9 mouse cellular contexts compared by ENCODE assay signal in the genomic region with DNA sequence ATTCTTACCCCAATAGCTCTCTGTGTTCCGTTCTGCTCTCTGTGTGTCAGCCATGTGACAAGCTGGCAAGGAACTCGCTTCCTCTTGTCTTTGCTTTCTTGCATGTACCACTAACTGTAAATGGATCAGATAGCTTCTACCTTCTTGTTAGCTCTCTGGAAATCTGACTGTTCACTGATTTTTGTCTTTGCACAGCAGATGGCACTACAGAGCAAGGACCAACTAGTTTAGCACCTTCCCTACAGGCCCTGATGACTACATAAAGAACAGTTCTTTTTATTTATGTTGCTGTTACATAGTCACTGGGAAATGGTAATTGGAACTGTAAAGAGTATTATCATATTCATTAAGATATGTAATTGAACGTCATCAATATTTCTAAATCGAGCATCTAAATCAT.
DNase-seq lines count a peak whose midpoint lies in the region; ATAC-seq and TF ChIP-seq lines count a peak whose summit lies in the region.
"Had no signal": no experiment of that assay in that cellular context is flagged by ENCODE, and none has a peak within 500 bp of the region (broad histone marks: within the 10 kb centered on the region; RNA-seq: fewer than 3 reads in every experiment).

No protein-coding gene starts in this region.

- ATAC-seq in embryonic facial prominence, embryonic 11.5 days (replicated peaks; ENCODE audit: insufficient number of reproducible peaks, low FRiP score, low TSS enrichment, low read depth): no peak
- ATAC-seq in liver, embryonic 12.5 days: no peak

- no peak overlapping the region for H3K27ac ChIP-seq in embryonic facial prominence, embryonic 11.5 days (replicated peaks; ENCODE audit: low read depth, low read length)
- no peak overlapping the region for H3K27ac ChIP-seq in embryonic facial prominence, embryonic 10.5 days (replicated peaks)
- H3K27ac ChIP-seq in left cerebral cortex, adult 2 months: no peak overlapping the region
- no peak overlapping the region for H3K27ac ChIP-seq in liver, embryonic 12.5 days
- H3K27ac ChIP-seq in heart, embryonic 10.5 days: no peak overlapping the region
- H3K27ac ChIP-seq: embryonic facial prominence, embryonic 13.5 days had no signal

- intact Hi-C loops in left cerebral cortex, adult 2 months (cut with DNase I): no loop called here

- peak; percentile 43 for DNase-seq in embryonic facial prominence, embryonic 11.5 days (ENCODE audit: low spot score)
- no peak for DNase-seq in embryonic facial prominence, embryonic 10.5 days (ENCODE audit: low spot score)
- peak in 1 of 2 experiments; percentile 24 for DNase-seq in left cerebral cortex, adult 2 months (ENCODE audit: extremely low spot score in 1 of 2, low spot score in 2 of 2)
- DNase-seq in left cerebral cortex, adult 8-10 months (ENCODE audit: low spot score in 2 of 2): no peak
- peak; percentile 73 for DNase-seq in brain, embryonic 14.5 days (ENCODE audit: low read depth)
- DNase-seq in mesoderm, embryonic 11.5 days (ENCODE audit: low read depth, low spot score): peak; percentile 6
- no peak for DNase-seq in heart, embryonic 10.5 days (ENCODE audit: low spot score)

- WGBS in embryonic facial prominence, embryonic 11.5 days: 76% methylated on average over 4 of the region's 4 CpGs
- WGBS in embryonic facial prominence, embryonic 10.5 days: 70% methylated on average over 4 of the region's 4 CpGs
- 43% methylated on average over 4 of the region's 4 CpGs for WGBS in liver, embryonic 12.5 days (ENCODE audit: insufficient replicate concordance)
- 66% methylated on average over 4 of the region's 4 CpGs for WGBS in heart, embryonic 10.5 days

- no peaks in the 10 kb centered on the region for H3K36me3 ChIP-seq in embryonic facial prominence, embryonic 11.5 days (replicated peaks; ENCODE audit: control insufficient read depth, insufficient read depth, low read depth, low read length)
- no peaks in the 10 kb centered on the region for H3K36me3 ChIP-seq in embryonic facial prominence, embryonic 10.5 days (replicated peaks)
- no peaks in the 10 kb centered on the region for H3K36me3 ChIP-seq in liver, embryonic 12.5 days
- no peaks in the 10 kb centered on the region for H3K36me3 ChIP-seq in heart, embryonic 10.5 days
- H3K36me3 ChIP-seq: embryonic facial prominence, embryonic 13.5 days had no signal

- no peaks in the 10 kb centered on the region for H3K9me3 ChIP-seq in embryonic facial prominence, embryonic 11.5 days (replicated peaks; ENCODE audit: control insufficient read depth, low read length)
- H3K9me3 ChIP-seq in embryonic facial prominence, embryonic 10.5 days: no peaks in the 10 kb centered on the region
- H3K9me3 ChIP-seq in liver, embryonic 12.5 days (replicated peaks): no peaks in the 10 kb centered on the region
- H3K9me3 ChIP-seq in heart, embryonic 10.5 days: no peaks in the 10 kb centered on the region
- H3K9me3 ChIP-seq: embryonic facial prominence, embryonic 13.5 days had no signal

- H3K9ac ChIP-seq in embryonic facial prominence, embryonic 11.5 days (replicated peaks; ENCODE audit: low read length): no peak overlapping the region
- no peak overlapping the region for H3K9ac ChIP-seq in liver, embryonic 12.5 days
- H3K9ac ChIP-seq: embryonic facial prominence, embryonic 13.5 days had no signal

- peak; percentile 64 for TF ChIP-seq CTCF in left cerebral cortex, adult 2 months (IDR thresholded peaks at IDR 0.05)
- TF ChIP-seq CTCF in brain, embryonic 14.5 days (IDR thresholded peaks at IDR 0.05; ENCODE audit: borderline replicate concordance, extremely low read depth, insufficient read depth, insufficient read length): peak; percentile 47; the same call in 1 of the 2 replicates

- H3K4me2 ChIP-seq in embryonic facial prominence, embryonic 11.5 days (ENCODE audit: low read depth, low read length): no peak overlapping the region
- no peak overlapping the region for H3K4me2 ChIP-seq in liver, embryonic 12.5 days
- H3K4me2 ChIP-seq: embryonic facial prominence, embryonic 13.5 days had no signal

- H3K4me1 ChIP-seq in embryonic facial prominence, embryonic 11.5 days (ENCODE audit: control insufficient read depth, insufficient read depth, low read length): no peaks in the 10 kb centered on the region
- no peaks in the 10 kb centered on the region for H3K4me1 ChIP-seq in embryonic facial prominence, embryonic 10.5 days
- H3K4me1 ChIP-seq in liver, embryonic 12.5 days: no peaks in the 10 kb centered on the region
- H3K4me1 ChIP-seq in heart, embryonic 10.5 days: no peaks in the 10 kb centered on the region
- H3K4me1 ChIP-seq: embryonic facial prominence, embryonic 13.5 days had no signal

- H3K27me3 ChIP-seq in embryonic facial prominence, embryonic 11.5 days (ENCODE audit: control insufficient read depth, insufficient read depth, low read length): no peaks in the 10 kb centered on the region
- H3K27me3 ChIP-seq in embryonic facial prominence, embryonic 10.5 days (replicated peaks; ENCODE audit: low read depth, poor library complexity, severe bottlenecking): no peaks in the 10 kb centered on the region
- H3K27me3 ChIP-seq in liver, embryonic 12.5 days (replicated peaks): no peaks in the 10 kb centered on the region
- H3K27me3 ChIP-seq in heart, embryonic 10.5 days (ENCODE audit: insufficient read depth, poor library complexity, severe bottlenecking): no peaks in the 10 kb centered on the region
- H3K27me3 ChIP-seq: embryonic facial prominence, embryonic 13.5 days had no signal

- no peak for TF ChIP-seq POLR2A in brain, embryonic 14.5 days (IDR thresholded peaks at IDR 0.05; ENCODE audit: borderline replicate concordance, extremely low read depth, insufficient read depth, insufficient read length, poor library complexity, severe bottlenecking)

- no peak overlapping the region for H3K4me3 ChIP-seq in embryonic facial prominence, embryonic 11.5 days (ENCODE audit: low read depth, low read length)
- no peak overlapping the region for H3K4me3 ChIP-seq in embryonic facial prominence, embryonic 10.5 days
- H3K4me3 ChIP-seq in left cerebral cortex, adult 2 months: no peak overlapping the region
- no peak overlapping the region for H3K4me3 ChIP-seq in liver, embryonic 12.5 days
- H3K4me3 ChIP-seq in heart, embryonic 10.5 days: no peak overlapping the region
- H3K4me3 ChIP-seq: embryonic facial prominence, embryonic 13.5 days had no signal

Comparison
In these comparisons a context has a peak if more than half of its experiments do, and no peak if none do; other contexts are left out.
1. DNase-seq: peak in embryonic facial prominence, embryonic 11.5 days (single experiment), brain, embryonic 14.5 days (single experiment) and mesoderm, embryonic 11.5 days (single experiment); none in embryonic facial prominence, embryonic 10.5 days (single experiment), left cerebral cortex, adult 8-10 months (0 of 2) and heart, embryonic 10.5 days (single experiment).